Mouse (Mus musculus): Measurements from ENCODE around the gene Mfsd8. TPM values are rescaled to one million over a fixed set of nuclear protein-coding genes. Genes with fewer than 3 reads are reported as not detected.
"Not testable (repeated sequence)": the region's sequence is repeated elsewhere in the genome, so short reads cannot be mapped to it uniquely, and the experiment has no call there.

Gene Mfsd8
- polyA plus RNA-seq, 2 experiments = 2.5 to 4.3 TPM

DNA sequence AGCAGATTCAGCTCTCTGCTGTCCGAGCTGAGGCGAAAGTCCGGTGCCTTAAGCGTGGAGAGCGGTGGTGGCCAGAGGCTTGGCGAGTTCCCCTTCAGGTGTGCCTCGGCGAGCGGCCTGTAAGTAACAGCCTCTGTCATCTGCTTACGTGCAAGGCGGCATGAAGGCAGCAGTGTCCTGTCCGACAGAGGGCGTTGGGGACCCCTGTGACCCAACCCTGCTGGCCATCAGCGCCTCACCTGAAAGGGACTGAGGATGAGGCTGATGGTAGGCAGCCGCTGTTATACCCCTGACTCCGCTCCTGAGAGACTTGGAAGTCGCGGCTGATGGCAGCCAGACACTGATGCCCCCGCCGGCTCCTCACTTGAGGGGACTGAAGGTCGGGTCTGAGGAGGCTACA is 332 bp upstream of the Mfsd8 start:
- not testable (repeated sequence) for H3K9me3 ChIP-seq (ENCODE audit: control insufficient read depth, low read length); H3K4me1 ChIP-seq (replicated peaks; ENCODE audit: control insufficient read depth in 2 of 2, insufficient read depth in 2 of 2, low read length in 1 of 2); H3K27me3 ChIP-seq (ENCODE audit: control insufficient read depth, insufficient read depth, low read length); H3K27ac ChIP-seq; H3K36me3 ChIP-seq (replicated peaks; ENCODE audit: control insufficient read depth, insufficient read depth, low read depth)
- under 1% methylated on average over 17 of the region's 21 CpGs for WGBS (ENCODE audit: insufficient replicate concordance)
- Histone ChIP-seq H3K4me3 (ENCODE audit: insufficient read depth in 1 of 2, low read depth in 2 of 2, low read length in 2 of 2) (peak overlapping the region; percentile 70 to 71), H3K4me2 (ENCODE audit: low read depth) (peak overlapping the region; percentile 82), H3K9ac (replicated peaks) (peak overlapping the region; percentile 67)
- peak; percentile 56 for TF ChIP-seq CTCF (IDR thresholded peaks at IDR 0.05; ENCODE audit: low read depth)
- ATAC-seq (ENCODE audit: insufficient read depth) = peak; percentile 60
- peak; percentile 24 to 41 (median 40) for DNase-seq (ENCODE audit: low read depth in 3 of 3, low spot score in 3 of 3)

DNA sequence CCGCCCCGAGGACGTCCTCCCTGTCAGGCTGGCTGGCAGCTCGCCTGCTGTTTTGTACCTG is 101 bp upstream of the Mfsd8 start, which contains the start of gene Abhd18:
Abhd18 (plus strand) TSS at position 14 of the 61 bp plus-strand sequence.
- Histone ChIP-seq H3K4me2 (ENCODE audit: low read depth) (peak within 1 kb of the TSS; percentile 82), H3K9ac (replicated peaks) (peak within 1 kb of the TSS; percentile 85), H3K4me3 (ENCODE audit: insufficient read depth in 1 of 2, low read depth in 2 of 2, low read length in 2 of 2) (peak within 1 kb of the TSS; percentile 70 to 86), H3K27ac (peak within 1 kb of the TSS; percentile 74)
- ATAC-seq (ENCODE audit: insufficient read depth); H3K27me3 ChIP-seq (ENCODE audit: control insufficient read depth, insufficient read depth, low read length); DNase-seq (ENCODE audit: low read depth in 3 of 3, low spot score in 3 of 3); H3K4me1 ChIP-seq (replicated peaks; ENCODE audit: control insufficient read depth in 2 of 2, insufficient read depth in 2 of 2, low read length in 1 of 2); H3K9me3 ChIP-seq (ENCODE audit: control insufficient read depth, low read length); H3K36me3 ChIP-seq (replicated peaks; ENCODE audit: control insufficient read depth, insufficient read depth, low read depth): not testable (repeated sequence)
- WGBS (ENCODE audit: insufficient replicate concordance) = no CpG with 5 or more reads among the region's 4 CpGs

DNA sequence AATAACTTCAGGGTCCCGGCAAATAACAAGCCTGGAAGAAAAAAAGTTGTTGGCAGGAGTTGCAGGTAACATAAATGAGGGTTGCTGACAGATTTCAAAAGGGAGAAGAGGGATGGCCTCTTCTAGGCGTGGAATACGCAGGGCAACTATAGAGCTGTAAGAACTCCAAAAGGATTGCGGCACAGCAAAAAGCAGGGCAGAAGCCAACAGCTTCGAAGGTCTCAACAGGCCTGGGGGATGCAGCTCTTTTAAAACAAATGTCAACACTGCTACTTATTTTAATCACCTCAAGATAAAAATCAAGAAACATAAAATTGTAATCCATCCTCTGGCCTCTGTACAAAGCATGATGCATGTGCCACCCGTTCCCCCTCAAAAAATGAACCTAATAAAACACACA is 1.2 kb downstream of the Mfsd8 start:
- H3K4me3 ChIP-seq (ENCODE audit: insufficient read depth in 1 of 2, low read depth in 2 of 2, low read length in 2 of 2) = peak overlapping the region in 1 of 2 experiments; percentile 70; a peak in 2 of 4 replicates
- H3K9me3 ChIP-seq (ENCODE audit: control insufficient read depth, low read length); H3K36me3 ChIP-seq (replicated peaks; ENCODE audit: control insufficient read depth, insufficient read depth, low read depth); DNase-seq (ENCODE audit: low read depth in 3 of 3, low spot score in 3 of 3); ATAC-seq (ENCODE audit: insufficient read depth); H3K27ac ChIP-seq; H3K4me1 ChIP-seq (replicated peaks; ENCODE audit: control insufficient read depth in 2 of 2, insufficient read depth in 2 of 2, low read length in 1 of 2); H3K27me3 ChIP-seq (ENCODE audit: control insufficient read depth, insufficient read depth, low read length): not testable (repeated sequence)
- WGBS (ENCODE audit: insufficient replicate concordance) = 83% methylated on average over 5 of the region's 6 CpGs
- H3K4me2 ChIP-seq (ENCODE audit: low read depth) = peak overlapping the region; percentile 77
- peak overlapping the region; percentile 85 for H3K9ac ChIP-seq (replicated peaks)

DNA sequence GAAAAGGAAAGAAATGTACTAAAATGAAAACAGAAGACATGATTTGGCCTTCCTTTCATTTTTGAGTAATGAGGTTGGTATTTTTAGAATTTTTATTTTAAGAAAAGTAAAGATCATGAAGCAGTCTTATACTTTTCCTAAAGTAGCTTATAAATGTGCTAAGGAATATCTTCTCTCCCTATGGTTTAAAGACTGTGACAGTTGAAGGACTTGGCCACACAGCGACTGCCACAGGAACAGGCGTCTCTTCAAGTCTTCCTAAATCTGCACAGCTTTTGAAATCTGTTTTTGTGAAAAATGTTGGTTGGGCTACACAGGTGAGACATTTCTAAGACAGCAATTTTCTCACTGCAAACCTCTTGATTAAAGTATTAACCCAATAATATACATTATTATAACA is 33.4 kb downstream of the Mfsd8 start:
- Histone ChIP-seq H3K27me3 (ENCODE audit: control insufficient read depth, insufficient read depth, low read length) (no peaks in the 10 kb centered on the region), H3K4me3 (ENCODE audit: insufficient read depth in 1 of 2, low read depth in 2 of 2, low read length in 2 of 2) (no peak overlapping the region), H3K9me3 (ENCODE audit: control insufficient read depth, low read length) (no peaks in the 10 kb centered on the region), H3K4me1 (replicated peaks; ENCODE audit: control insufficient read depth in 2 of 2, insufficient read depth in 2 of 2, low read length in 1 of 2) (no peaks in the 10 kb centered on the region), H3K27ac (no peak overlapping the region), H3K36me3 (replicated peaks; ENCODE audit: control insufficient read depth, insufficient read depth, low read depth) (peaks cover 72% of the 10 kb centered on the region), H3K4me2 (ENCODE audit: low read depth) (no peak overlapping the region), H3K9ac (replicated peaks) (no peak overlapping the region)
- ATAC-seq (ENCODE audit: insufficient read depth) (no peak), DNase-seq (ENCODE audit: low read depth in 3 of 3, low spot score in 3 of 3) (no peak)
- 89% methylated on average over 2 of the region's 2 CpGs for WGBS (ENCODE audit: insufficient replicate concordance)
- TF ChIP-seq EP300 (IDR thresholded peaks at IDR 0.05; ENCODE audit: low read depth) (no peak), CTCF (IDR thresholded peaks at IDR 0.05; ENCODE audit: low read depth) (no peak)

DNA sequence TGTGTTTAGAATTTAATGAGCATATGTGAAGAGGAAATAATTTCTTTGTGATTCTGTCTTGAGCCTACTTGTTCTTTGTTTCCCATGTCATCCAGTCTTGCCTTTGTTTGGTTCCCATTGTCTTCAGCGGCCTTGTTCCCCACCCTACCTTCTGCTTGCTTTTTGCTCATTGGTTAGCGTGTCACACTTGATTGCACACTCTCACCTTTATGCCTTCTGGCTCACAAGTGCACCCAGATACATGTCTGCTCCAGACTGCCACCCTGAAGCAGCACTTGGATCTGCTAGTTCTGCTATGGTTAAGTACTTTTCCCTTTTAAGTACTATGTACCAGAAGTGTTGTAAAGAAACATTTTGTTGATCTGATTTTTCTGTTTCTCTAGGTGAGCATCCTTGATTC is 36.8 kb downstream of the Mfsd8 start:
- Histone ChIP-seq H3K9me3 (ENCODE audit: control insufficient read depth, low read length) (no peaks in the 10 kb centered on the region), H3K36me3 (replicated peaks; ENCODE audit: control insufficient read depth, insufficient read depth, low read depth) (peaks cover 73% of the 10 kb centered on the region), H3K4me1 (replicated peaks; ENCODE audit: control insufficient read depth in 2 of 2, insufficient read depth in 2 of 2, low read length in 1 of 2) (no peaks in the 10 kb centered on the region), H3K4me2 (ENCODE audit: low read depth) (no peak overlapping the region), H3K9ac (replicated peaks) (no peak overlapping the region), H3K27ac (no peak overlapping the region), H3K27me3 (ENCODE audit: control insufficient read depth, insufficient read depth, low read length) (no peaks in the 10 kb centered on the region), H3K4me3 (ENCODE audit: insufficient read depth in 1 of 2, low read depth in 2 of 2, low read length in 2 of 2) (no peak overlapping the region)
- DNase-seq (ENCODE audit: low read depth in 3 of 3, low spot score in 3 of 3) (no peak), ATAC-seq (ENCODE audit: insufficient read depth) (no peak)
- 73% methylated on average over 2 of the region's 2 CpGs for WGBS (ENCODE audit: insufficient replicate concordance)
- TF ChIP-seq CTCF (IDR thresholded peaks at IDR 0.05; ENCODE audit: low read depth) (no peak), EP300 (IDR thresholded peaks at IDR 0.05; ENCODE audit: low read depth) (no peak)

DNA sequence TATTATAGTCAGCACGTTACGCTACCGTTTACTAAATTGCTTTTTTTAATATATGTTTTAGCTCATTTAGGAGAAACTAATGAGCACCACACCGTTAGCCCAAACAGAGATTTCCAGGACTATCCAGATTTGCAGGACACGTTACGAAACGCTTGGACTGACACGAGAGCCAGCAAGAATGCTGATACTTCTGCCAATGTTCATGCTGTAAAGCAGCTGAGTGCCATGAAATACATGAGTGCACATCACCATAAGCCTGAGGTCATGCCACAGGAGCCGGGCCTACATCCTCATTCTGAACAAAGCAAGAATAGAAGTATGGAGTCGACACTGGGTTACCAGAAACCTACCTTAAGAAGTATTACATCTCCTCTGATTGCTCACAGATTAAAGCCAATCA is 38.0 kb downstream of the Mfsd8 start:
- ATAC-seq (ENCODE audit: insufficient read depth) = no peak
- Histone ChIP-seq H3K9ac (replicated peaks) (no peak overlapping the region), H3K27me3 (ENCODE audit: control insufficient read depth, insufficient read depth, low read length) (no peaks in the 10 kb centered on the region), H3K4me1 (replicated peaks; ENCODE audit: control insufficient read depth in 2 of 2, insufficient read depth in 2 of 2, low read length in 1 of 2) (no peaks in the 10 kb centered on the region), H3K4me3 (ENCODE audit: insufficient read depth in 1 of 2, low read depth in 2 of 2, low read length in 2 of 2) (no peak overlapping the region), H3K27ac (no peak overlapping the region), H3K4me2 (ENCODE audit: low read depth) (no peak overlapping the region), H3K36me3 (replicated peaks; ENCODE audit: control insufficient read depth, insufficient read depth, low read depth) (peaks cover 64% of the 10 kb centered on the region), H3K9me3 (ENCODE audit: control insufficient read depth, low read length) (no peaks in the 10 kb centered on the region)
- no peak for TF ChIP-seq CTCF (IDR thresholded peaks at IDR 0.05; ENCODE audit: low read depth)
- TF ChIP-seq EP300 (IDR thresholded peaks at IDR 0.05; ENCODE audit: low read depth) = no peak
- no peak for DNase-seq (ENCODE audit: low read depth in 3 of 3, low spot score in 3 of 3)
- 90% methylated on average over 10 of the region's 10 CpGs for WGBS (ENCODE audit: insufficient replicate concordance)
